28 mouse cellular contexts compared by ENCODE assay signal in the genomic region with DNA sequence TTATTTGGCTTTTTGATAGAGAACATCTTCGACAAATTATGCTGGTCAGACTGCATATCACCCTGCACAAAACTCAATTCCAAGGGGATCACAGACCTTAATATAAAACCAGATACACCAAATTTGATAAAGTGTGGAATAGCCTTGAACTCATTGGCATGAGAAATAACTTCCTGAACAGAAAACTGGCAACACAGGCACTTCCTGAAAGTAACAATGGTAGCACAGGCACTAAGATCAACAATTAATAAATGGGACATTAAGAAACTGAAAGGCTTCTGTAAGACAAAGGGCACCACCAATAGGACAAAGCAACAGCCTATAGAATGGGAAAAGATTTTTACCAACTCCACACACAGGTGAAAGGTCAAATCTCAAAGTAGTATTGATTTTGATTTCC.
DNase-seq lines count a peak whose midpoint lies in the region; ATAC-seq and TF ChIP-seq lines count a peak whose summit lies in the region.
"Had no signal": no experiment of that assay in that cellular context is flagged by ENCODE, and none has a peak within 500 bp of the region (broad histone marks: within the 10 kb centered on the region; RNA-seq: fewer than 3 reads in every experiment).

No protein-coding gene starts in this region.

- no peak for ATAC-seq in lung, embryonic 14.5 days (ENCODE audit: insufficient read depth)
- ATAC-seq: forebrain, embryonic 14.5 days; forebrain, postnatal 0 days; hindbrain, postnatal 0 days had no signal

- no peak overlapping the region for H3K9ac ChIP-seq in heart, adult 2 months (ENCODE audit: low read depth, low read length)
- no peak overlapping the region for H3K9ac ChIP-seq in lung, embryonic 14.5 days
- H3K9ac ChIP-seq: embryonic facial prominence, embryonic 12.5 days; embryonic facial prominence, embryonic 15.5 days; forebrain, postnatal 0 days; heart, embryonic 13.5 days; hindbrain, embryonic 14.5 days had no signal

- no peaks in the 10 kb centered on the region for H3K4me1 ChIP-seq in heart, adult 2 months (ENCODE audit: control insufficient read depth, insufficient read depth, low read length)
- no peaks in the 10 kb centered on the region for H3K4me1 ChIP-seq in lung, embryonic 14.5 days (ENCODE audit: insufficient read depth)
- H3K4me1 ChIP-seq: embryonic facial prominence, embryonic 12.5 days; embryonic facial prominence, embryonic 15.5 days; heart, embryonic 10.5 days had no signal

- no peak overlapping the region for H3K4me3 ChIP-seq in heart, adult 2 months
- H3K4me3 ChIP-seq in lung, embryonic 14.5 days (ENCODE audit: low read depth, low read length) = no peak overlapping the region
- H3K4me3 ChIP-seq: embryonic facial prominence, embryonic 12.5 days; embryonic facial prominence, embryonic 15.5 days; gastrocnemius, adult 2 months; heart, embryonic 10.5 days; heart, embryonic 13.5 days had no signal

- TF ChIP-seq CTCF in heart, adult 2 months (IDR thresholded peaks at IDR 0.05) = peak; percentile 21; the same call in 1 of the 2 replicates
- TF ChIP-seq CTCF in lung, embryonic 14.5 days (IDR thresholded peaks at IDR 0.05; ENCODE audit: low read depth) = no peak

- TF ChIP-seq POLR2A in heart, adult 2 months (IDR thresholded peaks at IDR 0.05; ENCODE audit: insufficient read depth, low read depth, low read length) = no peak

- 84% methylated on average over 1 of the region's 1 CpGs for WGBS in heart, adult 2 months
- 78% methylated on average over 1 of the region's 1 CpGs for WGBS in lung, embryonic 14.5 days

- no peak overlapping the region for H3K27ac ChIP-seq in heart, adult 2 months
- no peak overlapping the region for H3K27ac ChIP-seq in lung, embryonic 14.5 days (ENCODE audit: low read depth)
- H3K27ac ChIP-seq: embryonic facial prominence, embryonic 12.5 days; embryonic facial prominence, embryonic 15.5 days; gastrocnemius, adult 2 months; heart, embryonic 10.5 days; heart, embryonic 13.5 days; hindbrain, embryonic 14.5 days; hindbrain, postnatal 0 days had no signal

- H3K27me3 ChIP-seq in heart, adult 2 months (ENCODE audit: control insufficient read depth, insufficient read depth, low read length) = no peaks in the 10 kb centered on the region
- no peaks in the 10 kb centered on the region for H3K27me3 ChIP-seq in lung, embryonic 14.5 days (ENCODE audit: insufficient read depth, low read length)
- H3K27me3 ChIP-seq: CH12.LX; embryonic facial prominence, embryonic 12.5 days; embryonic facial prominence, embryonic 15.5 days; heart, embryonic 13.5 days had no signal

- intact Hi-C loops in heart, adult 2 months (cut with DNase I) = no loop called here

- DNase-seq in heart, adult 2 months = no peak
- no peak for DNase-seq in heart, adult 8-10 months (ENCODE audit: low spot score)
- DNase-seq in lung, embryonic 14.5 days = peak; percentile 26
- no peak for DNase-seq in lung, adult 18-20 months
- DNase-seq in lung, postnatal 36 days = peak; percentile 58
- DNase-seq in lung, postnatal 4 days = no peak
- DNase-seq: adrenal gland, adult 2 months; adrenal gland, postnatal 14 days; B cell, adult 2 months; cerebellum, adult 11 months; cerebellum, adult 2 months; cerebellum, adult 9-11 months; cerebellum, postnatal 25 days; forebrain, postnatal 0 days; gastrocnemius, adult 2 months; gastrocnemius, postnatal 14 days; heart, adult 11 months; heart, postnatal 14 days; heart, postnatal 4 days had no signal

- no peak overlapping the region for H3K4me2 ChIP-seq in lung, embryonic 14.5 days
- H3K4me2 ChIP-seq: embryonic facial prominence, embryonic 12.5 days; embryonic facial prominence, embryonic 15.5 days; heart, embryonic 13.5 days; hindbrain, embryonic 14.5 days had no signal

- no peak for TF ChIP-seq EP300 in heart, adult 2 months (IDR thresholded peaks at IDR 0.05; ENCODE audit: insufficient read depth, low read depth, low read length)

- H3K36me3 ChIP-seq in heart, adult 2 months (ENCODE audit: control insufficient read depth, insufficient read depth, low read length) = no peaks in the 10 kb centered on the region
- H3K36me3 ChIP-seq in lung, embryonic 14.5 days (ENCODE audit: insufficient read depth) = no peaks in the 10 kb centered on the region
- H3K36me3 ChIP-seq: embryonic facial prominence, embryonic 12.5 days; embryonic facial prominence, embryonic 15.5 days; G1E; heart, embryonic 10.5 days; heart, embryonic 13.5 days had no signal

- H3K79me2 ChIP-seq in heart, adult 2 months (replicated peaks; ENCODE audit: control insufficient read depth, insufficient read depth, low read length) = no peaks in the 10 kb centered on the region

- H3K9me3 ChIP-seq in lung, embryonic 14.5 days (ENCODE audit: low read depth, low read length) = no peaks in the 10 kb centered on the region
- H3K9me3 ChIP-seq: embryonic facial prominence, embryonic 12.5 days; embryonic facial prominence, embryonic 15.5 days; G1E; heart, embryonic 10.5 days; heart, embryonic 13.5 days had no signal

Comparison
In these comparisons a context has a peak if more than half of its experiments do, and no peak if none do; other contexts are left out.
1. DNase-seq: peak in lung, embryonic 14.5 days (single experiment) and lung, postnatal 36 days (single experiment); none in heart, adult 2 months (0 of 2), heart, adult 8-10 months (single experiment), lung, adult 18-20 months (0 of 2) and lung, postnatal 4 days (0 of 2).